Mouse (Mus musculus) embryonic fibroblast, embryonic 13.5 days (primary cell): ENCODE results near the gene Syt2.

Source experiments
- CTCF ChIP-seq: IDR thresholded peaks from 2 replicates; pipeline ENCODE4 v1.5.1; 2011; ENCODE audit warnings: mild to moderate bottlenecking, control low read depth, low read length, moderate library complexity, borderline replicate concordance; ENCODE audit not compliant: insufficient read depth
- POLR2A ChIP-seq: IDR thresholded peaks from 2 replicates; pipeline ENCODE4 v1.6.1; 2011; ENCODE audit warnings: low read depth, mild to moderate bottlenecking, control low read depth, low read length, moderate library complexity

GRCm38 (mm10) chr1:134614554-134614953 lies 31.9 kb upstream of the Syt2 start:
- no peak for TF ChIP-seq CTCF
- TF ChIP-seq POLR2A, result no peak
